Mouse (Mus musculus): ENCODE results near the gene Erbb4.

The Erbb4 gene

GRCm38 (mm10) chr1:68105834-68106542, 1001.9 kb downstream of the Erbb4 start:
- in situ Hi-C loops (cut with MboI, MseI), result no loop called here

- in situ Hi-C loops (cut with MboI, MseI), result no loop called here
Observed at GRCm38 (mm10) chr1:68089623-68090022, 1018.2 kb downstream of the Erbb4 start.

DNA sequence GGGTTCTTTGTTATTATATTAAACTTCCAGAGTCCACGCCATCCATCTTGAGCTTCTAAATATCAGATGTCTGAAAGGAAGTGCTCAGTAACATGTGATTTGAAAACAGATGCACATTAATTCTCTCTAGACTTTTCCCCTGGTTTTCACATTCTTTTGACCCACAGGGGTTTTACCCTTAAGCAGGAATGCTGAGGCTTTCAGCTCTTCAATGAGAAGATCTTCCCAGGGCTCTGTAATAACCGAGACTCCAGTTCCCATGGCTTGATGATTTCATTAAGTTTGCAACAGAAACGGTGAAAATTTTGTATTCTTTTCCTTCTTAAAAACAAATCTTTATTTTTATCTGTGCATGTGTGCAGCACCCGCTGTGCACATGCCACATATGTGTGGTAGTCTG, 1051.4 kb downstream of the Erbb4 start:
- in situ Hi-C loops (cut with MboI, MseI), result no loop called here

DNA sequence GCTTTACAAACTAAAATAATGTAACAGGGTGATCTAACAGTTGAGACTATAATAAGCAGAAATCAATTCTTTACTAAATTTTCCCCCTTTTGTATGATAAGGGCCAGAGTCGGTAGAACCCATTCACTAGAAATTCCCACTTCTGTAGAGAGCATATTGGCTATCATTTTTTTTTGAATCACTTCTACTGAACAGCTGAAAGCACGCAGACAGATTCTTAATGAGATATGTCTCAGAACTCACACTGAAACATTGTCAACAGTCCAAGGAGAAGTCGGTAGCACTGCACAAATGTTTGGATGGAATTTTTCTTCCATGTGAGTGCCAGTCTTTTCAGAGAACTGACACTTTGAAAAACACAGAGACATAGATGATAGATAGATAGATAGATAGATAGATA, 1053.1 kb downstream of the Erbb4 start:
- in situ Hi-C loops (cut with MboI, MseI), result no loop called here

GRCm38 (mm10) chr1:68049856-68050255, 1058.0 kb downstream of the Erbb4 start:
- in situ Hi-C loops (cut with MboI, MseI), result no loop called here

DNA sequence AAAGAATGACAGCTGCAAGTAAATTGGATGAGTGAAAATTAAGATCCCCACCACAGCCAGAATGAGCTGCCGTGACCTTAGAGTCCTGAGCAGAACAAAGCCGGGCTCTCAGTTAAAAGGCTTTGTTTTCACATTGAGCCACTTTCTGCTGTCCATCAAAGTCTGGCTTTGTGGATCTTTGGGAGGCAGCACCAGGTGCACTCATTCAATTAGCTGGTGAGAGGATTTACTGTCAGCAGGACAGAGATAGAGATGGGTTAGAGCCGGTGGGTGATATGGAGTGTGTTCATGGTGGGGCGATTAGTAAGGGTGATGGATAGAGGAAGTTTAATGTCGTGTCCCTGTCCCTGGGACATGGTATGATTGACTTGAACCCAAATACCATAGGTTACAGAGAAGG, 1060.7 kb downstream of the Erbb4 start:
- in situ Hi-C loops (cut with MboI, MseI), result no loop called here

DNA sequence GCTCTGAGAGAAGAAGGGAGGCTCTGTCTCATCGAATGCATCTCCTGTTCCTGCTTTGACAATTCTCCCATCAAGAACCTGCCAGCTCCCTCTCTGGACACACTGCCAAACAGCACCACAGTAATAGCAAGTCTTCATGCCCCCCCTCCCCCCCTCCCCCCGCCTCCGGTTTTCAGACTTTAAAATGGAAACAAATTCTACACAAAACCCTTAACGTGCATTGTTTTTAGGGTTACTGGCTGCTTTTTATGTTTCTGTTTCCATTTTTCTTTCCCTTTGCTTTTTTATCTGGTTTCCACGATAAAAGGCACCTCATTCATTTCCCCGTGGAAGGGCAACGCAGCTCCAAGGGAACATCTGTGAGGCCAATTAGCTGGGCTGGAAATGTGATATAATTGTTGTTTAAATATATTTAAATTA, 1061.3 kb downstream of the Erbb4 start:
- in situ Hi-C loops (cut with MboI, MseI), result no loop called here

DNA sequence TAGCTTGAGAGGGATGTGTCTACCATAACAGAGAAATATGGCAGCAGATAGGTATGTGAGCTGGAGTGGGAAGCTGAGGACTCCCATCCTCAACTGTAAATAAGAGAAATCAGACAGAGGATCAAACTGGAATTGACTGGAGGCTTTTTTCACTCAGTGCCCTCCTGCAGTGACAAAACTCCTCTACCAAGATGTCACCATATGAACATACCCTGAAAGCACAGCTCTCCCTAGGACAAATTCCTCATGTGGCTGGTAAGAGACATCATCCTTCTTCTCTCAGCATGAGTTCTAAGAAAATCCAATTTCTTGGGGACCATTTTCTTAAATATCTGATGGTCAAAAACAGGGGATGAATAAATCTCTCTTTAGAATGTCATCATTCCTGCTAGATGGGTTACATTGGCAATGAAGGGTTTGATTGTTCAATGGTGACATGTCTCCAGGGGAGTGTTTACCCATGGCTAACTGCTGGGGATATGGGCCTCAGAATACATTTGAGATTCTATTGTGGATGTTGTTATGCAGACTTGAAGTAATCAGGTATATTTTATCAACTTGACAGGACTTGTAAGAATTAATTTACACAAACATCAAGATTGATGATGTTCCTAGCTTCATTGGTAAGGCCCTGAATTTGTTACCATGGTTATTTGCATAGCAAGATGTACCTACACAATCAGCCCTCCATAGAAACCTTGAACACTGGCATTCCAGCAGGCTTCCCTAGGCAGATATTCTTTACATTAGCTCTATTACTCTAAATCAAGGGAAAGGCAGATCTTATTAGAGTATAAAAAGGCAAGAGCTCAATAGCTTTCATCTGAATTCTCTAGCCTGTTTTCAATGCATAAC, 1083.5 kb downstream of the Erbb4 start:
- in situ Hi-C loops (cut with MboI, MseI), result no loop called here

DNA sequence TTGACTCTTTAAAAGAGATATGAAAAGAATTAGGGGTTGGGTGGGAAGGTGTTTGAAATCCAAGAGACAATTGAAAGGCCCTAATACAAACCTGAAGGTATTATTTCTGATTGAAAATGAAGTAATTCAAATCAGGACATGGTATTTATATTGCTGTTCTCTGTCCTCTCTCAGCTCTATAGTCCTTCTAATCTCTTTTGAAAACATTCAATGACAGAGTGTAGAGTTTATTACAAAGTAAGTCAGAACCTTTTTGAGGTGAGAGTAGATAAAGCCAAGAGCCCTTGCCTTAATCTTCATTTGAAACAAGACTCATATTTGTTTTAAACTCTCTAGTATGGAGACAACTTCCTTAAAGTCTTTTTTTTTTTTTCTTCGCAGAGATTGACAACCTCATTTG, 1087.8 kb downstream of the Erbb4 start:
- in situ Hi-C loops (cut with MboI, MseI), result no loop called here

DNA sequence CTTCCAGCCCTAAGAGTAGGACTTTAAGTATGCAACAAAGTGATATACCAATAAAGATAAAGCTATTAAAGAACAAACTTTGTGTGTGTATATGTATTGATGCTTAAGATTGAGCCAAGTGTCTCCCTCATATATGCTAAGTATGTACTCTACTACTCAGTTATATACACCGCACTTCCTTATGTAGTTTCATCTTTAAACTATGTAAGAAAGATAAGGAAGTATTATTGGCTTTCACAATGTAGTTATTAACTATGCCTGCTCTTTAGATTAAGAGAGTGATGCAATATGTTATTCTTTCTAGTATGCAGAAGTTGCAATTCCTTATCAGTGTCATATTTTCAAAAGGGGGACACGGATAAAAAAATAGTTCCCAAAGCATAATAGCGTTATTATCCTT, 1088.2 kb downstream of the Erbb4 start:
- in situ Hi-C loops (cut with MboI, MseI), result no loop called here
